Mouse (Mus musculus) midbrain, embryonic 15.5 days (tissue): ENCODE data around the gene Tcaf2. TPM values are rescaled to one million over a fixed set of nuclear protein-coding genes. Genes with fewer than 3 reads are reported as not detected.

Experiments used
- ATAC-seq: fragments of 200-750 bp; cut with Nextera tagmentation; replicated peaks from 2 replicates; pipeline ENCODE4 v1.8.0; 2017; ENCODE audit warnings: moderate TSS enrichment
- H3K27ac ChIP-seq: fragments of 300-500 bp; sonication (generic); 2 replicates; pipeline ENCODE4 v1.5.1; 2015; ENCODE audit warnings: mild to moderate bottlenecking, inconsistent platforms
- H3K27me3 ChIP-seq: fragments of 300-500 bp; sonication (generic); replicated peaks from 2 replicates; pipeline ENCODE4 v1.6.1; 2015; ENCODE audit warnings: inconsistent platforms
- H3K36me3 ChIP-seq: fragments of 300-500 bp; sonication (generic); replicated peaks from 2 replicates; pipeline ENCODE4 v1.6.1; 2015; ENCODE audit warnings: inconsistent platforms
- H3K4me1 ChIP-seq: fragments of 300-500 bp; sonication (generic); 2 replicates; pipeline ENCODE4 v1.6.1; 2015; ENCODE audit warnings: inconsistent platforms
- H3K4me2 ChIP-seq: fragments of 300-500 bp; sonication (generic); 2 replicates; pipeline ENCODE4 v1.6.1; 2015; ENCODE audit warnings: inconsistent platforms, mild to moderate bottlenecking, moderate library complexity
- H3K4me3 ChIP-seq: fragments of 300-500 bp; sonication (generic); 2 replicates; pipeline ENCODE4 v1.5.1; 2015; ENCODE audit warnings: mild to moderate bottlenecking, inconsistent platforms
- H3K9ac ChIP-seq: fragments of 300-500 bp; sonication (generic); 2 replicates; pipeline ENCODE4 v1.6.1; 2015; ENCODE audit warnings: mild to moderate bottlenecking, inconsistent platforms
- H3K9me3 ChIP-seq: fragments of 300-500 bp; sonication (generic); 2 replicates; pipeline ENCODE4 v1.6.1; 2016; ENCODE audit warnings: inconsistent platforms
- WGBS: fragments of 180-500 bp; shearing (Covaris S2); methylation state at CpG from one replicate; pipeline ENCODE4 v1.1.7; 2015; ENCODE audit warnings: mixed read lengths; 5-methylcytosine and 5-hydroxymethylcytosine counted together
- polyA plus RNA-seq: library from polyadenylated mRNA; unstranded; fragments of >200 nt; fragmentation: Nextera tagmentation; extraction: Ambion mirVana; gene quantifications from 2 replicates; pipeline ENCODE4 v1.2.1, GENCODE M21; 2015

Tcaf2 gene
- 1.4 and 1.6 TPM in 2 replicates for polyA plus RNA-seq

GRCm38 (mm10) chr6:42644912-42645549 lies at the start of gene Tcaf2:
Tcaf2 (minus strand) TSS chr6:42645254.
- H3K27ac ChIP-seq = no peak within 1 kb of the TSS
- peak within 1 kb of the TSS; percentile 75 for H3K4me2 ChIP-seq
- H3K27me3 ChIP-seq = no peaks in the 10 kb centered on the region
- no peaks in the 10 kb centered on the region for H3K36me3 ChIP-seq
- H3K4me3 ChIP-seq = peak within 1 kb of the TSS; percentile 39
- H3K9ac ChIP-seq = 0 out of 2 replicates have a peak within 1 kb of the TSS, but pooled peaks have one; percentile 15
- H3K4me1 ChIP-seq = peaks cover 3% of the 10 kb centered on the region; the same call in 1 of the 2 replicates
- ATAC-seq = peak; percentile 97
- H3K9me3 ChIP-seq = no peaks in the 10 kb centered on the region
- WGBS = under 1% methylated on average over 23 of the region's 23 CpGs

GRCm38 (mm10) chr6:42692517-42693190 lies 47.6 kb upstream of the Tcaf2 start:
- WGBS = 0% methylated on average over 32 of the region's 32 CpGs
- Histone ChIP-seq H3K4me2 (peak overlapping the region; percentile 75), H3K27me3 (no peaks in the 10 kb centered on the region), H3K36me3 (peaks cover 2% of the 10 kb centered on the region; the same call in 1 of the 2 replicates), H3K9ac (peak overlapping the region; percentile 96), H3K9me3 (no peaks in the 10 kb centered on the region), H3K27ac (peak overlapping the region; percentile 98), H3K4me3 (peak overlapping the region; percentile 89), H3K4me1 (peaks cover 36% of the 10 kb centered on the region)
- ATAC-seq = peak; percentile 94

- ATAC-seq = peak; percentile 91
- peak overlapping the region; percentile 75 for H3K4me2 ChIP-seq
- peaks cover 36% of the 10 kb centered on the region for H3K4me1 ChIP-seq
- no peaks in the 10 kb centered on the region for H3K9me3 ChIP-seq
- peak overlapping the region; percentile 96 for H3K9ac ChIP-seq
- H3K27ac ChIP-seq = peak overlapping the region; percentile 98
- H3K36me3 ChIP-seq = no peaks in the 10 kb centered on the region; the same call in 1 of the 2 replicates
- WGBS = under 1% methylated on average over 10 of the region's 10 CpGs
- H3K4me3 ChIP-seq = peak overlapping the region; percentile 89
- no peaks in the 10 kb centered on the region for H3K27me3 ChIP-seq
These were observed 47.1 kb upstream of the Tcaf2 start for GRCm38 (mm10) chr6:42692154-42692516.

- no peaks in the 10 kb centered on the region for H3K27me3 ChIP-seq
- no peaks in the 10 kb centered on the region for H3K9me3 ChIP-seq
- H3K4me3 ChIP-seq = no peak overlapping the region
- peaks cover 35% of the 10 kb centered on the region for H3K4me1 ChIP-seq
- peaks cover 13% of the 10 kb centered on the region for H3K36me3 ChIP-seq
- no peak overlapping the region for H3K9ac ChIP-seq
- H3K4me2 ChIP-seq = no peak overlapping the region
- ATAC-seq = no peak
- H3K27ac ChIP-seq = no peak overlapping the region
These were observed 44.7 kb upstream of the Tcaf2 start for GRCm38 (mm10) chr6:42689761-42690160.

- no peak for ATAC-seq
- H3K36me3 ChIP-seq = peaks cover 20% of the 10 kb centered on the region
- H3K4me3 ChIP-seq = no peak overlapping the region
- H3K27me3 ChIP-seq = no peaks in the 10 kb centered on the region
- 89% methylated on average over 5 of the region's 5 CpGs for WGBS
- H3K4me2 ChIP-seq = no peak overlapping the region
- H3K27ac ChIP-seq = no peak overlapping the region
- peaks cover 27% of the 10 kb centered on the region for H3K4me1 ChIP-seq
- H3K9me3 ChIP-seq = no peaks in the 10 kb centered on the region
- no peak overlapping the region for H3K9ac ChIP-seq
These were observed 42.9 kb upstream of the Tcaf2 start for GRCm38 (mm10) chr6:42687907-42688306.

- Histone ChIP-seq H3K4me1 (no peaks in the 10 kb centered on the region), H3K4me3 (no peak overlapping the region), H3K4me2 (no peak overlapping the region), H3K9me3 (no peaks in the 10 kb centered on the region), H3K27me3 (no peaks in the 10 kb centered on the region), H3K9ac (no peak overlapping the region), H3K27ac (no peak overlapping the region), H3K36me3 (peaks cover 49% of the 10 kb centered on the region)
- WGBS = 87% methylated on average over 7 of the region's 7 CpGs
- no peak for ATAC-seq
These were observed 35.0 kb upstream of the Tcaf2 start for GRCm38 (mm10) chr6:42680077-42680476.

- H3K27me3 ChIP-seq = no peaks in the 10 kb centered on the region
- WGBS = 95% methylated on average over 3 of the region's 3 CpGs
- no peak overlapping the region for H3K4me2 ChIP-seq
- no peaks in the 10 kb centered on the region for H3K4me1 ChIP-seq
- no peak overlapping the region for H3K9ac ChIP-seq
- no peak overlapping the region for H3K4me3 ChIP-seq
- H3K27ac ChIP-seq = no peak overlapping the region
- H3K9me3 ChIP-seq = no peaks in the 10 kb centered on the region
- peaks cover 66% of the 10 kb centered on the region for H3K36me3 ChIP-seq
- ATAC-seq = no peak
These were observed 31.0 kb upstream of the Tcaf2 start for GRCm38 (mm10) chr6:42676011-42676410.

GRCm38 (mm10) chr6:42671767-42672166 lies 26.7 kb upstream of the Tcaf2 start:
- Histone ChIP-seq H3K4me3 (no peak overlapping the region), H3K36me3 (peaks cover 46% of the 10 kb centered on the region), H3K27me3 (no peaks in the 10 kb centered on the region), H3K4me1 (no peaks in the 10 kb centered on the region), H3K4me2 (no peak overlapping the region), H3K9ac (no peak overlapping the region), H3K9me3 (no peaks in the 10 kb centered on the region), H3K27ac (no peak overlapping the region)
- 91% methylated on average over 1 of the region's 1 CpGs for WGBS
- ATAC-seq = no peak

GRCm38 (mm10) chr6:42667722-42668121 lies 22.7 kb upstream of the Tcaf2 start:
- Histone ChIP-seq H3K4me2 (no peak overlapping the region), H3K9me3 (no peaks in the 10 kb centered on the region), H3K36me3 (peaks cover 15% of the 10 kb centered on the region), H3K4me3 (no peak overlapping the region), H3K27ac (no peak overlapping the region), H3K9ac (no peak overlapping the region), H3K27me3 (no peaks in the 10 kb centered on the region), H3K4me1 (no peaks in the 10 kb centered on the region)
- no peak for ATAC-seq
- 98% methylated on average over 2 of the region's 2 CpGs for WGBS

GRCm38 (mm10) chr6:42661739-42662138 lies 16.7 kb upstream of the Tcaf2 start:
- no peaks in the 10 kb centered on the region for H3K27me3 ChIP-seq
- WGBS = 58% methylated on average over 2 of the region's 2 CpGs
- no peak for ATAC-seq
- H3K4me2 ChIP-seq = no peak overlapping the region
- no peaks in the 10 kb centered on the region for H3K4me1 ChIP-seq
- no peak overlapping the region for H3K9ac ChIP-seq
- no peak overlapping the region for H3K4me3 ChIP-seq
- H3K36me3 ChIP-seq = no peaks in the 10 kb centered on the region
- H3K27ac ChIP-seq = no peak overlapping the region
- no peaks in the 10 kb centered on the region for H3K9me3 ChIP-seq

GRCm38 (mm10) chr6:42634393-42634792 lies 10.7 kb downstream of the Tcaf2 start:
- no peak overlapping the region for H3K27ac ChIP-seq
- WGBS = 73% methylated on average over 5 of the region's 5 CpGs

GRCm38 (mm10) chr6:42631395-42631794 lies 13.7 kb downstream of the Tcaf2 start:
- ATAC-seq = no peak
- H3K27me3 ChIP-seq = no peaks in the 10 kb centered on the region
- 76% methylated on average over 4 of the region's 4 CpGs for WGBS
- H3K36me3 ChIP-seq = no peaks in the 10 kb centered on the region
- no peak overlapping the region for H3K4me3 ChIP-seq
- H3K4me1 ChIP-seq = no peaks in the 10 kb centered on the region
- H3K27ac ChIP-seq = no peak overlapping the region
- H3K4me2 ChIP-seq = no peak overlapping the region
- H3K9ac ChIP-seq = no peak overlapping the region
- no peaks in the 10 kb centered on the region for H3K9me3 ChIP-seq

More at GRCm38 (mm10) chr6:42634393-42634792, 10.7 kb downstream of the Tcaf2 start:
- Histone ChIP-seq H3K36me3 (no peaks in the 10 kb centered on the region), H3K4me3 (no peak overlapping the region), H3K4me1 (no peaks in the 10 kb centered on the region), H3K9ac (no peak overlapping the region), H3K4me2 (no peak overlapping the region), H3K9me3 (no peaks in the 10 kb centered on the region), H3K27me3 (no peaks in the 10 kb centered on the region)
- no peak for ATAC-seq

- Histone ChIP-seq H3K9me3 (no peaks in the 10 kb centered on the region), H3K4me2 (no peak overlapping the region), H3K36me3 (no peaks in the 10 kb centered on the region), H3K27ac (no peak overlapping the region), H3K4me3 (no peak overlapping the region), H3K27me3 (no peaks in the 10 kb centered on the region), H3K4me1 (no peaks in the 10 kb centered on the region), H3K9ac (no peak overlapping the region)
- no peak for ATAC-seq
- WGBS = 83% methylated on average over 2 of the region's 2 CpGs
These were observed 28.1 kb downstream of the Tcaf2 start for GRCm38 (mm10) chr6:42616904-42617303.
